Mouse (Mus musculus) olfactory bulb, adult 2 months (tissue): ENCODE data around the gene Phc2.

ENCODE experiments used
- CTCF ChIP-seq: fragments of 200-500 bp; IDR thresholded peaks from 2 replicates; pipeline ENCODE4 v1.5.1; 2012; ENCODE audit warnings: low read depth, mild to moderate bottlenecking, low read length, moderate library complexity; ENCODE audit not compliant: insufficient read depth
- POLR2A ChIP-seq: fragments of 200-500 bp; IDR thresholded peaks from 2 replicates; pipeline ENCODE4 v1.6.1; 2012; ENCODE audit warnings: mild to moderate bottlenecking, low read depth, low read length, moderate library complexity; ENCODE audit not compliant: insufficient read depth

DNA sequence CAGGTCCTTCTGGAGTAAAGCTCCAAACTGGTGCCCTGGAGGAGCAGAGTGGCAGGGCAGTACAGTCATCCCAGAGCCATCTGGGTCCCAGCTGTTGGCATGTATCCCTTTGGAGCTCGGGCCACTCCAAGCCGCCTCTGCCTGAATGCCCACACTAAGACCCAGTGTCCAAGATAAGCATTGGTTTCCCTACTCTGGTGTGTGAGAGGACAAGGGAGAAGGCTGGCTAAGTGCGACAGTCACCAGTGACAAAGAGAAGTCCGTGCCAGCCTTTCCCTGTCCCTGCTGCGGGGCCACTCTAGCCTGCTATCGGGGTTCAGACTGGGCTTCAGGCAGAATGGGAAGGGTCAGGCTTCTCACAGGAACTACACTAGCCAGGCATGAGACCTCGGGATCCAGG lies 101.4 kb downstream of the Phc2 start:
- TF ChIP-seq POLR2A: no peak
- no peak for TF ChIP-seq CTCF
